Mouse (Mus musculus): ENCODE data around the gene Kmt2a.

Gene Kmt2a

GRCm38 (mm10) chr9:44881221-44881871 is at the start of gene Kmt2a:
Gene Kmt2a, minus strand, starts transcription at chr9:44881296.
- DNase-seq (ENCODE audit: low spot score): peak; percentile 97

- no peak for DNase-seq (ENCODE audit: low spot score)
Observed at GRCm38 (mm10) chr9:44921543-44921942, 40.4 kb upstream of the Kmt2a start.

- DNase-seq (ENCODE audit: low spot score): no peak
Observed at GRCm38 (mm10) chr9:44921123-44921468, 40.0 kb upstream of the Kmt2a start.

- DNase-seq (ENCODE audit: low spot score): peak; percentile 96
Observed at GRCm38 (mm10) chr9:44920374-44921122, 39.5 kb upstream of the Kmt2a start, which contains the start of gene Atp5l. Gene Atp5l, minus strand, starts transcription at chr9:44920742.

GRCm38 (mm10) chr9:44919606-44920005 is 38.5 kb upstream of the Kmt2a start:
- no peak for DNase-seq (ENCODE audit: low spot score)

GRCm38 (mm10) chr9:44916196-44916595 is 35.1 kb upstream of the Kmt2a start:
- peak; percentile 49 for DNase-seq (ENCODE audit: low spot score)

GRCm38 (mm10) chr9:44914706-44915105 is 33.6 kb upstream of the Kmt2a start:
- peak; percentile 27 for DNase-seq (ENCODE audit: low spot score)

- no peak for DNase-seq (ENCODE audit: low spot score)
Observed at GRCm38 (mm10) chr9:44911365-44911764, 30.3 kb upstream of the Kmt2a start.

GRCm38 (mm10) chr9:44905620-44906019 is 24.5 kb upstream of the Kmt2a start:
- DNase-seq (ENCODE audit: low spot score): peak; percentile 68

- DNase-seq (ENCODE audit: low spot score): peak; percentile 74
Observed at GRCm38 (mm10) chr9:44904964-44905363, 23.9 kb upstream of the Kmt2a start.

- no peak for DNase-seq (ENCODE audit: low spot score)
Observed at GRCm38 (mm10) chr9:44903856-44904255, 22.8 kb upstream of the Kmt2a start.

- DNase-seq (ENCODE audit: low spot score): no peak
Observed at GRCm38 (mm10) chr9:44900402-44900801, 19.3 kb upstream of the Kmt2a start.

- DNase-seq (ENCODE audit: low spot score): no peak
Observed at GRCm38 (mm10) chr9:44899716-44900115, 18.6 kb upstream of the Kmt2a start.

- no peak for DNase-seq (ENCODE audit: low spot score)
Observed at GRCm38 (mm10) chr9:44897024-44897423, 15.9 kb upstream of the Kmt2a start.

- DNase-seq (ENCODE audit: low spot score): peak; percentile 53
Observed at GRCm38 (mm10) chr9:44892664-44893063, 11.6 kb upstream of the Kmt2a start.

GRCm38 (mm10) chr9:44891210-44891609 is 10.1 kb upstream of the Kmt2a start:
- DNase-seq (ENCODE audit: low spot score): no peak

GRCm38 (mm10) chr9:44890122-44890521 is 9.0 kb upstream of the Kmt2a start:
- no peak for DNase-seq (ENCODE audit: low spot score)

GRCm38 (mm10) chr9:44888114-44888624 is 7.1 kb upstream of the Kmt2a start:
- DNase-seq (ENCODE audit: low spot score): no peak

GRCm38 (mm10) chr9:44882981-44883569 is 2.0 kb upstream of the Kmt2a start:
- peak; percentile 61 for DNase-seq (ENCODE audit: low spot score)

GRCm38 (mm10) chr9:44882436-44882980 is 1.4 kb upstream of the Kmt2a start:
- peak; percentile 83 for DNase-seq (ENCODE audit: low spot score)

GRCm38 (mm10) chr9:44881941-44882435 is 892 bp upstream of the Kmt2a start:
- DNase-seq (ENCODE audit: low spot score): peak; percentile 82

- DNase-seq (ENCODE audit: low spot score): peak; percentile 67
Observed at GRCm38 (mm10) chr9:44880309-44881081, 601 bp downstream of the Kmt2a start.

Data from MN1 (cell line).